Mouse (Mus musculus): Measurements from ENCODE around the gene 1700017B05Rik.

GRCm38 (mm10) chr9:57304251-57304650 is 41.8 kb upstream of the 1700017B05Rik start:
- no peak for TF ChIP-seq CTCF (IDR thresholded peaks at IDR 0.05; ENCODE audit: extremely low read depth, insufficient read length, insufficient replicate concordance, low read depth, low read length)
- no peak for TF ChIP-seq POLR2A (IDR thresholded peaks at IDR 0.05; ENCODE audit: low read depth, low read length)

All from small intestine, adult 2 months (tissue).